Mouse (Mus musculus) adrenal gland, postnatal 36 days (tissue): ENCODE measurements around the gene Lsm2. TPM values are rescaled to one million over a fixed set of nuclear protein-coding genes. Genes with fewer than 3 reads are reported as not detected.
"Not testable (repeated sequence)": the region's sequence is repeated elsewhere in the genome, so short reads cannot be mapped to it uniquely, and the experiment has no call there.

Experiments used
- DNase-seq, 2 experiments: peaks; one replicate each; pipeline ENCODE4 v3.0.0; 2021; ENCODE audit warnings: mixed read lengths in 1 of 2
- total RNA-seq, 2 experiments: library from RNA; stranded (reverse); gene quantifications; 2 replicates each; pipeline ENCODE4 v1.2.3; 2021

The Lsm2 gene
- total RNA-seq, 2 experiments from 2014 or later, result 35.2 to 35.5 TPM

- no peak for DNase-seq
Measured at GRCm38 (mm10) chr17:34956340-34956739, 25.3 kb upstream of the Lsm2 start.

GRCm38 (mm10) chr17:34957291-34957690 lies 24.4 kb upstream of the Lsm2 start:
- DNase-seq, result not testable (repeated sequence)

GRCm38 (mm10) chr17:34957966-34958365 lies 23.7 kb upstream of the Lsm2 start:
- not testable (repeated sequence) for DNase-seq

GRCm38 (mm10) chr17:34958734-34959129 lies 22.9 kb upstream of the Lsm2 start:
- not testable (repeated sequence) for DNase-seq

GRCm38 (mm10) chr17:34959130-34959778 lies 22.4 kb upstream of the Lsm2 start, which contains the start of gene Hspa1b:
TSS of gene Hspa1b (minus strand) at chr17:34959238.
- peak; percentile 84 to 88 for DNase-seq

GRCm38 (mm10) chr17:34959881-34960515 lies 21.7 kb upstream of the Lsm2 start:
- peak; percentile 61 to 71 for DNase-seq

GRCm38 (mm10) chr17:34960702-34961493 lies 20.8 kb upstream of the Lsm2 start:
- DNase-seq, result no peak

GRCm38 (mm10) chr17:34962125-34962524 lies 19.5 kb upstream of the Lsm2 start:
- no peak for DNase-seq

- DNase-seq, result no peak
Measured at GRCm38 (mm10) chr17:34962841-34963240, 18.8 kb upstream of the Lsm2 start.

GRCm38 (mm10) chr17:34964640-34965049 lies 17.0 kb upstream of the Lsm2 start:
- peak in 1 of 2 experiments; percentile 35 for DNase-seq

GRCm38 (mm10) chr17:34965627-34966026 lies 16.0 kb upstream of the Lsm2 start:
- no peak for DNase-seq

GRCm38 (mm10) chr17:34969822-34970221 lies 11.8 kb upstream of the Lsm2 start, which contains the start of gene Gm20481:
TSS of gene Gm20481 (plus strand) at chr17:34969912.
- DNase-seq, result peak in 1 of 2 experiments; percentile 39

- not testable (repeated sequence) for DNase-seq
Measured at GRCm38 (mm10) chr17:34970850-34971249, 10.8 kb upstream of the Lsm2 start.

GRCm38 (mm10) chr17:34971694-34972068 lies 10.0 kb upstream of the Lsm2 start:
- not testable (repeated sequence) for DNase-seq

GRCm38 (mm10) chr17:34972069-34972749 lies 9.5 kb upstream of the Lsm2 start, which contains the start of the genes Hspa1a and Hspa1l:
TSS of gene Hspa1a (minus strand) at chr17:34972156.
TSS of gene Hspa1l (plus strand) at chr17:34972703.
- peak; percentile 83 to 86 for DNase-seq

- DNase-seq, result peak; percentile 59 to 74
Measured at GRCm38 (mm10) chr17:34975581-34976492, 5.8 kb upstream of the Lsm2 start.

- DNase-seq, result no peak
Measured at GRCm38 (mm10) chr17:34977000-34977399, 4.7 kb upstream of the Lsm2 start.

- DNase-seq, result no peak
Measured at GRCm38 (mm10) chr17:34978239-34978638, 3.4 kb upstream of the Lsm2 start.

- DNase-seq, result no peak
Measured at GRCm38 (mm10) chr17:34979631-34980030, 2.0 kb upstream of the Lsm2 start.

GRCm38 (mm10) chr17:34980655-34981054 lies 1.0 kb upstream of the Lsm2 start:
- peak in 1 of 2 experiments; percentile 50 for DNase-seq

- no peak for DNase-seq
Measured at GRCm38 (mm10) chr17:34982328-34982727, 666 bp downstream of the Lsm2 start.
